Mouse (Mus musculus) right cerebral cortex, adult 18-20 months (tissue): ENCODE data around the gene Naa10.

Experiments
- DNase-seq: peaks from one replicate; pipeline ENCODE4 v3.0.0; 2022; ENCODE audit warnings: mixed read lengths

The Naa10 gene

DNA sequence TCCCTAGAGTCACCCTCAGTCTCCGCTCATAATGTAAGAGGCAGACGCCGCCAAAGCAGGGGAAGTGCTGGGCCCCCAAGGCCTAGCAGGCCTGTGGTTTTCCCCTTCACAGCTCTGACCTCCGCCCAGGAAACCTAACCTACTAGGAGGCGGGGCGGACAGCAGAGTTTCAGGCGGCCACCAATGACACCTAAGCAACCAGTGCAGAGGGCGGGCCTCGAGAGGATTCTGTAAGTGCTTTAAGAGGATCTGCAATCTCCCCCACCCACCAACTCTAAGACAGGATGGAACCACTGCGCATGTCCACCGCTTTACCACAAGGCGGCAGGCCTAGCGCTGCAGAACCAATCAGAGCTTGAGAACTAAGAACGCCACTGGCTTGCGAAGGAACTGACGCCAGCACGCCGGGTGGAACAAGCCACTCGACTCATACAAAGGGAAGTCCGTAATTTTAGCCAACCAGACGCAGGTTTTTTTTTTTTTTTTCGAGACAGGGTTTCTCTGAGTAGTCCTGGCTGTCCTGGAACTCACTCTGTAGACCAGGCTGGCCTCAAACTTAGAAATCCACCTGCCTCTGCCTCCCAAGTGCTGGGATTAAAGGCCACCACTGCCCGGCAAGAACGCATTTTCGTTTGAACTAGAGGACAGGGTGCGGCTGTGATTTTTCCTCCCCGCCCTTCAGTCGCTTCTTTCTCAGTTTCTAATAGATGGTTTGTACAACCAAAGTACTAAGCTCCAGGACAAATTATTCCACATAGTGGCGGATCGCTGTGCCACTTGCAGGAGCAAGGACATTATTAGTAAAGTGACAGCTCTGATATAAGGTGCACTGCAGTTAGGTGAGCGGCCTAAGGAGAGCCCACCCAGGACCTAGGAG lies 6.7 kb downstream of the Naa10 start:
- DNase-seq, result peak; percentile 94

DNA sequence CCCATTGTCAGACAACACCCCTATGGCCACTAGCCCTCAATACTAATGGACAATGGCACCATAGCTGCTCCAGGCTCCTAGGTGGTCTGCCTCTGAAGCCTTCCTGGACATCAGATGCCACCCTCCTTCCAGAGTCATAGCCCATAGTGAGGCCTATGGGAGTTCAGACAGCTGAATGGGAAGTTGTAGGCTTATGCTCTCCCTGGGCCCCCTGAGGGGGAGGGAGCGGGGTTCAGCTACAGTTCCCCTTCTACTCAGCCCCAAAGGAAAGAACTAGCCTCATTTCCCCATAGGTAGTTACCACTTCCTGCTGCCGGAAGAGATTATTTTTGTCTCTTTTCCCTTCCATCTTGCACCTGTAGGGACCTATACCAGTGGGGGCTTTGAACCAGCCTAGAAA lies 10.2 kb downstream of the Naa10 start:
- no peak for DNase-seq

DNA sequence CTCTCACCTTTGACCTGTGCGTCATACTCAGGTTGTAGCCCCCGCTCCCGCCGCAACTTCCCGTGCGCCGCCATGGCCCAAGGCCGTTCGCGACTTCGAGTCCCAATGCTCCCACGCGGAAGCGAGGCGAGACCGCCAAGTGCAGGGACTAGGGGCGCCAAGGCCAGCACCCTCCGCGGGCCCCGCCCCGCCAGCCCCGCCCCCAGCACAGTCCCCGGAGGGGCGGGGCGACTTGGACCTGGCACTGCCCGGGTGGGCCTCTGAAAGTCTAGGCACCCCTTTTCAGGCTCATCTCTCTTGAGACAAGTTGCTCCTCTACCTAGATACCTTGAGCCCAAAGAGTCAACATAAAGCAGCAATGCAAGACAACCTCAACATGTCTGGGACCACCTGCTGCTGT lies 10.6 kb downstream of the Naa10 start:
- DNase-seq, result no peak

DNA sequence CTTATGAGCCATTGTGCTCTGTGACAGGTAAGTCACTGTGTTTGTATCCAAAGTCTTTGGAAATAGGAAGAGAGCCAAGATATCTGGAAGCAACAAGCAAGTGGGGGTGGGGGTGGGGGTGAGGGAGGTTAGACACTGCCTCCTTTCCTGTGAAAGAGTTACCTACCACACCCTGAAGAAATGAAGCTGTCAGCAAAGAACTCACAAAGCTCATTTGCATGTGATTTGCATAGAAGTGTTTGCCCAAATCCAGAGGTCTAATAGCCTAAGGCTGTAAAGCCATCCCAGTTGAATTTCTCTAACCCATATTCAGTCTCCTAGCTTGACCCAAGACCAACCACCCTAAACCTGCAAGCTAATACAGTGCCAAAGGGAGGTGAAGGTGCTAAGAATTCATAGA lies 11.3 kb downstream of the Naa10 start:
- no peak for DNase-seq

DNA sequence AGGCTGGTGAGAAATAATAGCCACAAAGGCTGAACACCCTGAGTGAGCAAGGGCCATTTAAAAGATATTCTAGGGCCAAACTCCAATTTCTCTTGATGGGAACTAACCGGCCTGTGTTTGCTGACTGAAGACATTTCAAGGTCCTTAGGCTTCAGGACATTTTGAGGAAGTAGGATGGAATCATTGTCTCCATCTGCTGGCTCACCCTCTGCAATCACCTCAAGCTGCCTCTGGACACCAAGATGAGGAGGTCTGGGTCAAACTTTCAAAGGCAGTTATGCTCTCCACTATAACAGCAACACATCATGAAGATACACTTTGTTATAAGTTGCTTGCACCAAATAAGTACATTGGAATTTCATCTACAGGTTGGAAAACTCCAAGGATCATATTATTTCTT lies 11.7 kb downstream of the Naa10 start:
- DNase-seq, result no peak

DNA sequence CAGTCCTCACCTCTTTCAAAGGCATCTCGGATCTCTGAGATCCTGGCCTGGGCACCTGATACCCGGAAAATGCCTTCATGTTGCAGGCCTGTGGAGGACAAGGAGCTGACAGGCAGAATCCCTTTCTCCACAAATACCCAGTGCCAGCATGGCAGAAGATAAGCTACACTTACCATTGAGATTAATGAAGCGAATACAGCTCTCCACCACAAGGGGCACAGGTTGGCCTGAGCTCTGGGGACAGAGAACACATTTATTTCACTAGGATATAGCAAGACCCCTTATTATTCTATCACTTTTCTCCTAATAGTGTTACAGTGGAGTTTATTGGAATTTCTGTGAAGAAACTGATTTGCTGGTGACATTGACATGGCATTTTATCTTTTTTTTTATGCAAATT lies 23.8 kb downstream of the Naa10 start:
- DNase-seq, result no peak

DNA sequence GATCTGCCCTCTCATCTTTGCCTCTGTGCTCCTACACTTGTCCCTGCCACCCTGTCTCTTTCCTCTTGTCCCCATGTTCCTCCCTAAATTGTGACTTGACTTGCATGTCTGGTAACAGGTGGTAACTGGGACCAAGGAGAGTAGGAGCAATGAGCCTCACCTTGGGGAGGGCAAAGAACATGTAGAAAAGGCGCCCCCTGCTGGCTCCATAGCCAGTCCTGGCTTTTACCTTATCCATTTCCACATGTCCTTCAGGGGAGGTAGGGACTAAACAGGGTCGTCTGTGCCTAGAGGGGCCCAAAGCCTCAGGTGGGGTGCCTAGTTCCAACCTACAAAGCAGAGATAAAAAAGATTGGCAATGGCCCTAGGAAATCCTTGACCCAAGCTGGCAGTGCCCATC lies 26.0 kb downstream of the Naa10 start, which contains the start of gene L1cam:
Gene L1cam, minus strand, starts transcription at position 387 of the 400 bp plus-strand sequence.
- peak; percentile 45 for DNase-seq

DNA sequence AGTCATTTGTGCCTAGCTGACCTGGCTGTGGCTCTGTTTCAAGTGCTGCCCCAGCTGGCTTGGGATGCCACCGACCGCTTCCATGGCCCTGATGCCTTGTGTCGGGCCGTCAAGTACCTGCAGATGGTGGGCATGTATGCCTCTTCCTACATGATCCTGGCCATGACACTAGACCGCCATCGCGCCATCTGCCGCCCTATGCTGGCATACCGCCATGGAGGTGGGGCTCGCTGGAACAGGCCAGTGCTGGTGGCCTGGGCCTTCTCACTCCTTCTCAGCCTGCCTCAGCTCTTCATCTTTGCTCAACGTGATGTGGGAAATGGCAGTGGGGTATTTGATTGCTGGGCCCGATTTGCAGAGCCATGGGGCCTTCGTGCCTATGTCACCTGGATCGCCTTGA lies 28.9 kb downstream of the Naa10 start:
- no peak for DNase-seq

DNA sequence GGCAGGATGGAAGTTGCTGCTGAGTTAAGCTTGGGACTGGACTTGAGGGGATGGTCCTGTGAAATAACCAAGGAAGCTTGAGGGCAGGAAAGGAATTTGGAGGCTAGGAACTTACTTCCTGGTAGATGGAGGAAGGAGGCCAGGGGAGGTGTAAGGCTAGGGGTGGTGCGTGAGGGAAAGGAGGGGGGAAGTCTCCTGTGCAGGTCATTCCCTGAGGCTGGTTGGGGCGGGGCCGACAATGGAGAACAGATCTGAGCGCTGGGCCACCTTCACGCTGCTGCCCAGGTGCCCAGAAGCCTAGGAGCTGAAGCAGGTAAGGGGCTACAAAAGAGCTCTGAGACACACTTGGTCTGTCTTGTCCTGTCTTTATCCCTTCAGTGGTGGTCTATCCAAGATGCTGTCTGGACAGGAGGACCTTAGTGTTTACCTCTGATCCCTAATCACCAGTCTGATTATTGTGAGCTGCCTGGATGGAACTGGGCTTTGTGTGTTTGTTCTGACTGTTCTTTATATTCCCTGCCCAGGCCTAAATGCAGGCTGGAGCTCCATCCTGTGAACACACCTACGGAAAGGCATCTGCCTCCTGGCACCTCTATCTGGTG lies 30.1 kb downstream of the Naa10 start, which contains the start of gene Avpr2:
Gene Avpr2, plus strand, starts transcription at position 552 of the 602 bp plus-strand sequence.
- no peak for DNase-seq

DNA sequence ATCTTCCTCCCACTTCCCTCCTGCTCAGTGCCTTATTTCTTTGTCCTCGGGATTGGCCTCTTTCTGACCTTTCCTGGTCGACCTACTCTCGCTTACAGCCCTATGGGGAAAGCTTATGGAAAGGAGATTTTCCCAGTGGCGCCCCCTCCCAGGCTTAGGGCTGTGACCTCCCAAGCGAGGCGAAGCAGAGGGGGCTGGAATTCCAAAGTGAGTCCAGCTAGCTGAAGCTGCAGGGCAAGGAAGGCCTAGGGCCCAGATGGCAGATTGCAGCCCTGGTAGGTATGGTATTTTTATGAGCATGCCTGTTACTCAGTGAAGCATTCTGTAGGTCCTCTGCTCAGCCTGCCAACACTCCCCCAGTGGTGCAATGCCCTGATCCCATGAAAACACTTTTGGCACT lies 40.3 kb downstream of the Naa10 start:
- no peak for DNase-seq

DNA sequence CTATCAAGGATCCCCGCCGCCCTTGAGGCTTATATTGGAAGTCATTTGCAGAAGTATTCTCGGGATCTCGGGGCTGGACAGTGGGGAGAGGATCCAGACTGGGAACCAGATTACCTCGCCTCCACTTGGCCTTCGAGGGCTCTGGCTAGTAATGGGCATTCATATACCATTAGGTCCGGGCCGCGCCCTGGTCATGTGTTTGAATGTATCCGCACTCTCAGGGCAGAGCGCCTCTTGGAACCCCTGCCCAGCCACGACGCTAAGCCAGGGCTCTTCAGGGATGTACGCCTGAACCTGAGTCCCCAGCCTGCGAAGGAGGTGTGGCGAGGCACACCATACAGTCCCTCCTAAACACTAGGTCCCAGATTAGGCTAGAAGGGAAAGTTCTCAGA lies 40.7 kb downstream of the Naa10 start:
- no peak for DNase-seq

DNA sequence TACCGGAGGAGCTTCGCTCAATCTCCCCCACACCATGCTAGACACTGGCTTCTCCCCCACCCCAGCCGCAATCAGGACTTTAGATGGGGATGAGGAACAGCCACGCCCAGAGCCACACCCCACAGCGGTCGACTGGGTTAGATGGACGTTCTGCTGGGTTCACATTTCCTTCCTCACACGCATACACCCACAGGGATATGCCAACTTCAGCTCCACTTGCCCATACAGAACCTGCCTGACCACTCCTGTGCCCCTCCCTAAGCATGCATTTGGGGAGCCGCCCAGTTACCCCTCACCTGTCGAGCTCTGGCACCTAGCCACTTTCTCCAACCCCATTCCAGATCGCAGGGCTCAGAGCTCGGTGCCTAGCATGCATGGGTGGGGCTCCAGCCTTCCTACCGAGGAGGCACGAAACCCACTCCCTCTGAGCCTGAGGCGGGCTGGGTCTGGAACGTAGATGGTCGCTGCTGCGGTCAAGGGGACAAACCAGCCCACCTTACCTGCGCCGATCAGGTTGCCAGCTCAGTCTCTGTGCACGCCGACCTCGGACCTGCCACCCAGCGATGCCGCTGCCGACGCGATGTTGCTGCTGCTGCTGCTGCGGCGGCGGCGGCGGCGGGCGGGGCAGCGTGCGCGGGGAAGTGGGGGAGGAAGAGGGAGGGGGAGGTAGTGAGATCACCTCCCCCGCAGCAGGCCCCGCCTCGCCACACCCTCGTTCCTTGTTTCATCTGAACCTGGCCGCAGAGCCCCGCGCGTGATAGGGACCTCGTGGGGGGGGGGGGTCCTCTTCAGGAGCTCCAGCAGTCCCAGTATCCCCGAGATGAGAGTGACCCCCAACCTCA lies 41.3 kb downstream of the Naa10 start:
- peak; percentile 19 for DNase-seq

DNA sequence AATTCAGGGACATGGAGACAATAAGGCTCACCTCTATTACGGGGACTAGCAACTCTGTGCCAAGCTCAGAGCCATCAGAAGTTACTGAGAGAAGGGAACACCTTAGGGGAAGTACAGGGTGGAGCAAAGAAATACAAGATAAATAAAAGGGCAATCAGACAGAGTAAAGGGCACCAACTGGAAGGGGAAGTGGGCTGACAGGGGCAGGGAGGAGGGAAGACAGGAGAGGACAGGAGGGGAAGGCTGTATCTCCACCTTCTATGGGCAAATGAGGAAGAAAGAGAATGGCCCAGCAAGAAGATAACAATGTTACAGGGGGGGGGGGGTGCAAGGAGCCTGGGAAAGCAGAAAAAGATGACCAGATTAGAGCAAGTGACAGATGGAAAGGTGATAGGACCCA lies 44.7 kb downstream of the Naa10 start:
- DNase-seq, result no peak

DNA sequence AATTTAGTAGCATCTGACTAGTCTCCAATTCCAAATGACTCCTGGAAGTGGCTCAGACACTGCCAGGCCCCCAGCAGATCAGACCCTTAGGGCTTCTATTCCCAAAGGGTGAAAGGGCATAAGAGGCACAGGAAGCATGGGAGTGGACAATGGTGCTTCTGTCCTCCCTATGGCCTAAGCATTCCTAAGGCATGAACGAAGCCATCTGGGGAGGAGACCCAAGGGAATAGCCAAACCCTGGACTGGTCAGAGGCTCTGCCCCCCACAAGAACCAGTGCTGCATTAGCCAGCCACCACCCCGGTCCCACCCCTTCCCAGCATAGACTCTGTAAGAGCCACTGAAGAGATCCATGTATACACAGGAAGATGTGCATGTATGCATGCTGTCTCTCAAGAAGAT lies 45.9 kb downstream of the Naa10 start:
- DNase-seq, result no peak

DNA sequence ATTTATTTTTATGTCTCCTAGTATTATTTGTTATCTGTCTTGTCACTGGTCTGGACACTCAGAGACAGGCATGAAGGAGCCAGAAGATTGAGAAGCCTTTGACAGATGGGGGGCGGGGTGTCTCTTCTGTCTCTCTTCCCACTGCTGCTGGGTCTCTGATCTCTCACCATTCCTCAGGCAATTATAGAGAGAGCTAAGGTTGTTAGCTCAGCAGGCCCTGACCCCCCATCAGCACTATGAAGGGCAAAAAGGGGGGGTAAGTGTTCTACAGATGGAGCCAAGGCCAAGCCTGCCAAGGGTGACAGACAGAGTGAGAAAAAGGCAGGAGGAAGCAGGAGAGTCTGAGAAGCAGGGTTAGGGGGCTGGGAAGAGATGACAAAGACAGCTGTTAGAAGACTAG lies 49.8 kb downstream of the Naa10 start:
- DNase-seq, result no peak

DNA sequence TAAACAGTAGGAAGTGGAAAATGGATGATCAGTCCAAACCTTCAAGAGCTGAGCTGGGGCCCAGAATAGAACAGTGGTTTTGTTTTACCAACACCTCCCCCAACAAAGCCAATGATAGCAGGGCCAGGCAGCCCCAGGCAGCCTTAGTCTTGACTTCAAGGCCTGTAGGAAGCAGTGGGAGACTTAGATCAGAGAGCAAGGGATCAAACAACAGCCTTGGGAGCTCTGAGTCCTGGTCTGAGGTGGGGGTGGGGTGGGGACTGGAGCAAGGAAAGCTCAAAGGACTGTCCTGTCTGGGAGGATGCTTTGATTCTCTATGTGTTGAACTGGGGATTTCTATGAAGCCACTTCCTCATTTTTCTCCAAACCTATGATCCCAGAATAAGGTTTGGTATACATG lies 50.3 kb downstream of the Naa10 start:
- no peak for DNase-seq

DNA sequence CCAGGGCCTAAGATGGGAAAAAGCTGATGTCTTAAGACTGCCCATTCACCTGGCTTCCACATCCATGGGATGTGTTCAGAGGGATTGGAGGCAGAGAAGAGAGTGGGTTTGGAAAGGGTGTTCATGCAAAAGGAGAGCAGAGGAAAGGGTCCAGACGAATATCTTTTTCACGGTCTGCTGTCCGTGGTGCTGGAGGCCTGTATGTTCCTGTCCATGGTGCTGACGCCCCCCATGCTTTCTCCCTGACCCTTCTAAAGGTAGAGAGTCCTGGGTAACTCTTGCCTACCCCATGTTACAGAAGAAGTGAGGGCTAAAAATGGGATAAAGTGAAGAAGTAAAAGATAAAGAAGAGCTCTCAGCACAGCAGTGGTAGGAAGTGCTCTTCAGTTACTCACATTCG lies 52.4 kb downstream of the Naa10 start:
- DNase-seq, result no peak

DNA sequence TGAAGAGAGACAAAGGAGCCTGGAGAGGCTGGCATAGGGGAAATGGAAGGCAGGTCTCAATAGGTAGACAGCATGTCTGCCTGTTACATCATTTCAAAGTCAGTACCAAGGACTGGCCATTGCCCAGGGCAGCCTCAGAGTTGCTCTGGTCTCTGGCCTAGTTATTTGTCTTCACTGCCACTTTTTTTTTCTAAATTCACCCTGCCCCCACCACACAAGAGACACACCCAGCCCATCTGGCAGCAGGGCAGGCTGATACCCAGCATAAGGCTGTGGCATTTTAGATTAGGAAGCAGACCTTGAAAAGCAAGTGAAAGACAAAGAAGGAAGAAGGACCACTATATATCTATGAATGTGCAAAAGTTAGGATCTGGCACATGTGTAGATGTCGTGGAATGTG lies 53.9 kb downstream of the Naa10 start:
- no peak for DNase-seq

DNA sequence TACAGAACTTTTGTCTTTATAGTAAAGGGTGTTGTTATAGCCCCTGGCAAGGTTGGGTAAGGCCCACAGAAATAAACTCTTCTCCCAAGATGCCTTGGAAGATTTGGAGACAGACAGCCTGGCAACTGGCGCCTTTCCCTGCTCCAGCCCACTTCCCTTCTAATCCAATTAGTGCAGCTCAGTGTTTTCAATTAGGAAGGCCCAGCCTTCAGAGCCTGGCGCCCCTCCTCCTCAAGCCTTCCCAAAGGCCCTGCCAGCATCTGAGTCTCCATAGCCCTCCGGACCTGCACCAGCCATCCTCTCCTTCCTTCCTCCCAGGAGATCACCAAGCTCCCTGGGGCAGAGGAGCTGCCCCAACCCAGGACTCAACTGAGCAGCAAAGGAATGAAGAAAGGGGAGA lies 54.5 kb downstream of the Naa10 start:
- DNase-seq, result no peak
